Mouse (Mus musculus) spleen, postnatal 36 days (tissue): ENCODE data around the gene A830031A19Rik.

Experiments
- DNase-seq, 2 experiments: peaks; one replicate each; pipeline ENCODE4 v3.0.0; 2022; ENCODE audit warnings: low spot score in 2 of 2, mixed read lengths in 1 of 2

A830031A19Rik gene

GRCm38 (mm10) chr11:24076821-24077730 is 2.2 kb upstream of the A830031A19Rik start:
- DNase-seq = peak; percentile 83 to 84

GRCm38 (mm10) chr11:24076127-24076650 is 1.3 kb upstream of the A830031A19Rik start:
- peak; percentile 85 to 87 for DNase-seq

GRCm38 (mm10) chr11:24075486-24076126 is 752 bp upstream of the A830031A19Rik start:
- no peak for DNase-seq

GRCm38 (mm10) chr11:24074021-24074591 is 748 bp downstream of the A830031A19Rik start:
- DNase-seq = no peak

GRCm38 (mm10) chr11:24065313-24065712 is 9.5 kb downstream of the A830031A19Rik start:
- no peak for DNase-seq

GRCm38 (mm10) chr11:24064221-24064620 is 10.6 kb downstream of the A830031A19Rik start:
- DNase-seq = no peak

GRCm38 (mm10) chr11:24062495-24063096 is 12.3 kb downstream of the A830031A19Rik start:
- no peak for DNase-seq

GRCm38 (mm10) chr11:24061819-24062218 is 13.0 kb downstream of the A830031A19Rik start:
- DNase-seq = no peak

GRCm38 (mm10) chr11:24060428-24060827 is 14.4 kb downstream of the A830031A19Rik start:
- DNase-seq = no peak

GRCm38 (mm10) chr11:24059137-24059536 is 15.7 kb downstream of the A830031A19Rik start:
- no peak for DNase-seq

- peak in 1 of 2 experiments; percentile 9 for DNase-seq
These were observed 22.0 kb downstream of the A830031A19Rik start for GRCm38 (mm10) chr11:24052882-24053281.

- no peak for DNase-seq
These were observed 24.7 kb downstream of the A830031A19Rik start for GRCm38 (mm10) chr11:24050032-24050757.

GRCm38 (mm10) chr11:24049226-24050031 is 25.4 kb downstream of the A830031A19Rik start:
- peak; percentile 74 to 77 for DNase-seq

- no peak for DNase-seq
These were observed 30.8 kb downstream of the A830031A19Rik start for GRCm38 (mm10) chr11:24044025-24044424.

GRCm38 (mm10) chr11:24020760-24021159 is 54.1 kb downstream of the A830031A19Rik start:
- DNase-seq = no peak

- DNase-seq = peak; percentile 4 to 38
These were observed 56.1 kb downstream of the A830031A19Rik start for GRCm38 (mm10) chr11:24018783-24019182.

GRCm38 (mm10) chr11:24016647-24017179 is 58.1 kb downstream of the A830031A19Rik start:
- DNase-seq = no peak

- no peak for DNase-seq
These were observed 58.8 kb downstream of the A830031A19Rik start for GRCm38 (mm10) chr11:24016049-24016448.

- no peak for DNase-seq
These were observed 60.2 kb downstream of the A830031A19Rik start for GRCm38 (mm10) chr11:24014642-24015041.

- no peak for DNase-seq
These were observed 62.6 kb downstream of the A830031A19Rik start for GRCm38 (mm10) chr11:24012301-24012700.
